Mouse (Mus musculus) liver, postnatal 0 days (tissue): ENCODE measurements at regions not wholly inside any gene's neighbourhood (a gene's known extent, or its start where the extent isn't known, plus 50 kb on each side); places are given as distances from the start of the nearest gene placed in this dataset.
A peak's percentile ranks its signal among the peaks of the same experiment; 100 is the strongest.

Source experiments
- ATAC-seq: fragments of 200-750 bp; cut with Nextera tagmentation; 2 replicates; pipeline ENCODE4 v1.8.0; 2017; ENCODE audit warnings: mild to moderate bottlenecking, moderate library complexity
- DNase-seq: peaks from one replicate; pipeline ENCODE4 v3.0.0-alpha.2; 2016
- H3K27ac ChIP-seq: fragments of 300-500 bp; sonication (generic); 2 replicates; pipeline ENCODE4 v1.5.1; 2014; ENCODE audit warnings: antibody characterized with exemption, moderate library complexity, mild to moderate bottlenecking, low read depth
- H3K27me3 ChIP-seq: fragments of 300-500 bp; sonication (generic); 2 replicates; pipeline ENCODE4 v1.6.1; 2014; ENCODE audit warnings: low read length, control low read depth, mixed read lengths; ENCODE audit not compliant: insufficient read depth
- H3K36me3 ChIP-seq: fragments of 300-500 bp; sonication (generic); replicated peaks from 2 replicates; pipeline ENCODE4 v1.6.1; 2014; ENCODE audit warnings: mild to moderate bottlenecking, control low read depth, low read length, moderate library complexity, mixed read lengths; ENCODE audit not compliant: insufficient read depth
- H3K4me1 ChIP-seq: fragments of 300-500 bp; sonication (generic); 2 replicates; pipeline ENCODE4 v1.6.1; 2014; ENCODE audit warnings: antibody characterized with exemption, mild to moderate bottlenecking, control low read depth; ENCODE audit not compliant: insufficient read depth
- H3K4me2 ChIP-seq: fragments of 300-500 bp; sonication (generic); 2 replicates; pipeline ENCODE4 v1.6.1; 2014; ENCODE audit warnings: low read depth, mild to moderate bottlenecking, low read length, moderate library complexity, mixed read lengths
- H3K4me3 ChIP-seq: fragments of 300-500 bp; sonication (generic); 2 replicates; pipeline ENCODE4 v1.5.1; 2014; ENCODE audit warnings: low read depth, low read length
- H3K9ac ChIP-seq: fragments of 300-500 bp; sonication (generic); replicated peaks from 2 replicates; pipeline ENCODE4 v1.6.1; 2014; ENCODE audit warnings: mild to moderate bottlenecking, moderate library complexity
- H3K9me3 ChIP-seq: fragments of 300-500 bp; sonication (generic); 2 replicates; pipeline ENCODE4 v1.6.1; 2016; ENCODE audit warnings: mild to moderate bottlenecking, control low read depth, low read length, mixed read lengths
- CTCF ChIP-seq: sonication (generic); IDR thresholded peaks from 2 replicates; pipeline ENCODE4 v1.5.1; 2016; ENCODE audit warnings: antibody characterized with exemption, low read depth
- EP300 ChIP-seq: IDR thresholded peaks from 2 replicates; pipeline ENCODE4 v1.6.1; 2016; ENCODE audit warnings: antibody characterized with exemption, low read depth, mild to moderate bottlenecking
- WGBS: fragments of 180-500 bp; shearing (Covaris S2); extraction: QIAGEN DNeasy Blood & Tissue Kit; methylation state at CpG from one replicate; pipeline ENCODE4 v1.1.7; 2014; ENCODE audit not compliant: insufficient replicate concordance; 5-methylcytosine and 5-hydroxymethylcytosine counted together

GRCm38 (mm10) chr8:100796628-100797027, 1380.4 kb upstream of the Cdh8 start:
- ATAC-seq (no peak), DNase-seq (no peak)
- H3K9me3 ChIP-seq = no peaks in the 10 kb centered on the region
- H3K4me2 ChIP-seq = no peak overlapping the region
- no peak overlapping the region for H3K27ac ChIP-seq
- H3K27me3 ChIP-seq = no peaks in the 10 kb centered on the region
- no peak overlapping the region for H3K9ac ChIP-seq
- TF ChIP-seq EP300 (no peak), CTCF (no peak)
- WGBS = 35% methylated on average over 1 of the region's 1 CpGs
- H3K36me3 ChIP-seq = no peaks in the 10 kb centered on the region
- H3K4me3 ChIP-seq = no peak overlapping the region
- H3K4me1 ChIP-seq = no peaks in the 10 kb centered on the region

- Histone ChIP-seq H3K27me3 (no peaks in the 10 kb centered on the region), H3K9me3 (no peaks in the 10 kb centered on the region), H3K4me1 (no peaks in the 10 kb centered on the region), H3K4me3 (no peak overlapping the region), H3K27ac (no peak overlapping the region), H3K4me2 (no peak overlapping the region), H3K9ac (no peak overlapping the region), H3K36me3 (no peaks in the 10 kb centered on the region)
- no peak for DNase-seq
- no peak for ATAC-seq
- no peak for TF ChIP-seq EP300
- no peak for TF ChIP-seq CTCF
- WGBS = 74% methylated on average over 7 of the region's 7 CpGs
These were observed 1377.7 kb upstream of the Cdh8 start for GRCm38 (mm10) chr8:100793951-100794350.

DNA sequence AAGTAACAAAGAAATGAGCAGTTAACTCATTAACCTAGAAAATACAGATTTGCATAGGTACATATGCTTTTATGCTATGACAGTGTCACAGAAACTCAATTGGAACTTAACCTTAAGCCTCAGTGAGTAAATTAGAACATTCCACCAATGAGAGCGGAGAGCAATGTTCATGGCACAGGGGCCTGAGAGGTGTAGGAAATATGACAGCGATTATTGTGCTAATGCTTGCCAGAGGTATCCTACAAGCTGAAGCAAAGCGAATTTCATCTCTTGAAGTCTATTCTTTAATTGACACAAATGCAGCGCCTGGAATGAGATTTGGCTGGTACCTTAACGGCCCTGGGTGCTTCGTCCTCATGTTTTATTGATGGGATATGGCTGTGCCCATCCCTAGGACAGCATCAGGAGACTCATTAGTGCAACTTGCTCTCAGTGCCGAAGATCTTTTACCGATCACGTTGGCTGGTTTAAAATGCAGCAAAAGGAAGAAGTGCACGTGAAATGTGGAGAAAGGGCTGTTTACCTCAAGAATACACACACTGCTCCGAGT, 1374.4 kb upstream of the Cdh8 start:
- TF ChIP-seq CTCF (no peak), EP300 (no peak)
- Histone ChIP-seq H3K4me2 (no peak overlapping the region), H3K27me3 (no peaks in the 10 kb centered on the region), H3K27ac (no peak overlapping the region), H3K9ac (no peak overlapping the region), H3K36me3 (no peaks in the 10 kb centered on the region), H3K4me3 (no peak overlapping the region), H3K9me3 (no peaks in the 10 kb centered on the region), H3K4me1 (no peaks in the 10 kb centered on the region)
- ATAC-seq = no peak
- no peak for DNase-seq
- 74% methylated on average over 11 of the region's 11 CpGs for WGBS

DNA sequence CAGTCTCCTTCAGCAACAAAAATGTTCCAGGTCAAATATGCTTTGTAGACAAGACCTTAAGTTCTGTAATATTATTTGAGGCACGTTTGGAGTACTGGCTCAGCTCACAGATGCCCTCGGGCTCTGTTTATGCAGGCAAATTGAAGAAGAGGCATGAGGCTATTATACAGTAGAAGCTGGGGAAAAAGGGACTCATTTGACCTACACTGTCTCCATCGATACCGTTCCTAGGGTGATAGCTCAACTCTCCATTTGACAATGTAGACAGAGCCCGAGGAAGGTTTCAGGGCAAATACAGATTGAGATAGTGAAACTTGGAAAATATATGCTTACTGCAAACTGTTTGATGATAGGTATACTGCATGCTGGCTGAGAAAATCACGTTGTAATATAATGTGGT, 1371.9 kb upstream of the Cdh8 start:
- Histone ChIP-seq H3K4me2 (no peak overlapping the region), H3K9ac (no peak overlapping the region), H3K9me3 (no peaks in the 10 kb centered on the region), H3K36me3 (no peaks in the 10 kb centered on the region), H3K4me3 (no peak overlapping the region), H3K27ac (no peak overlapping the region), H3K4me1 (no peaks in the 10 kb centered on the region), H3K27me3 (no peaks in the 10 kb centered on the region)
- WGBS = 67% methylated on average over 6 of the region's 6 CpGs
- DNase-seq (no peak), ATAC-seq (no peak)
- TF ChIP-seq CTCF (no peak), EP300 (no peak)

DNA sequence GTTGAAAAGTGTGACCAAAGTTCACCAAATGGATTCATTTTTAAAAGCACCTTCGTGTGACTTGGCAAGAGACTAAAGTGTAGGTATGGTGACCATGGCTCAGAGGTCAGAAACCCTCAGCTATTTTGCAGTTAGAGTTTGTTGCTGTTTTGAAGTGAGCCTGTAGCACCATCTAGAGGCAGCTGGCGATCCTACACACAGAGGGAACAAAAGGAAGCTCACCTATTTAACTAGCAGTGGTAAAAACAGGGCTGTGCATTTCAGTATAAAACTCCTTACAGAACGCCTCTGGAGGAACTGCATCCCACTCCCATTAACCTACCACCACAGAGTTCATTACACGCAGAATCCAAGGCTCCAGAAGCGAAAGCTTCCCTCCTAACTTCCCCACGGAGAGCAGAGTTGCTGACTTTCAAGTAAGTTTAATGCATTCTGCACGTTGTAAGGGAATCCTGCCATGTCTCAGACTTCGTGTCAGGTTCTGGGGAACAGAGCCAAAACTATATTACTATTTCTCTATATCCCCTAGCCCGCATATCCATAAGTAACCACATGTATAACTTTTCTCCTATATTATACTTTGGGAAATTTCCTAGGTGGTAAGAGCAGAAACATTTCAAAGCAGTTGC, 1356.6 kb upstream of the Cdh8 start:
- no peaks in the 10 kb centered on the region for H3K9me3 ChIP-seq
- H3K27ac ChIP-seq = no peak overlapping the region
- no peaks in the 10 kb centered on the region for H3K36me3 ChIP-seq
- H3K27me3 ChIP-seq = no peaks in the 10 kb centered on the region
- H3K4me1 ChIP-seq = no peaks in the 10 kb centered on the region
- H3K9ac ChIP-seq = no peak overlapping the region
- WGBS = 28% methylated on average over 9 of the region's 9 CpGs
- TF ChIP-seq EP300 (no peak), CTCF (peak; percentile 64)
- DNase-seq = peak; percentile 26
- no peak for ATAC-seq
- H3K4me2 ChIP-seq = no peak overlapping the region
- no peak overlapping the region for H3K4me3 ChIP-seq

DNA sequence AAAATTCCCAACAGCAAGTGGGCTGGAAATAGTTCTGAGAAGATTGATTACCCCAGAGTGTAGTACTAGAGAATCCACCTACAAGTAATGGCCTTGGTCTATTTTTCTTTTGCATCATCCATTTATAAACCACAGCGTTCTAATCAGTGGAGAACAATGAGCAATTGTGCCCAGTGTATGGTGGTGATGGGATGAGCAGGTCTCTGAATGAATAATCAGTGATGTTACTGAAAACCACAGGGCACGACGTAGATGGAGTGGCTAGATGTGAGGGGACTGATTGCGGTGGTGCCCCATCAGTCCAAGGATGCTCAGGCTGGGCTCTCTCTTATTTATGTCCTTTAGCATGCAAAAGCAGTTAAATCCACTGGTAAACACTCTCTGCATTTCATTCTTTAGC, 1353.3 kb upstream of the Cdh8 start:
- Histone ChIP-seq H3K27me3 (no peaks in the 10 kb centered on the region), H3K9me3 (no peaks in the 10 kb centered on the region), H3K4me1 (no peaks in the 10 kb centered on the region), H3K4me2 (no peak overlapping the region), H3K36me3 (no peaks in the 10 kb centered on the region), H3K9ac (no peak overlapping the region), H3K4me3 (no peak overlapping the region), H3K27ac (no peak overlapping the region)
- DNase-seq (no peak), ATAC-seq (no peak)
- TF ChIP-seq CTCF = no peak
- TF ChIP-seq EP300 = no peak
- WGBS = 71% methylated on average over 4 of the region's 4 CpGs
